Mouse (Mus musculus): ENCODE measurements around the gene Gm11168. TPM values are rescaled to one million over a fixed set of nuclear protein-coding genes. Genes with fewer than 3 reads are reported as not detected.
"Not testable (repeated sequence)": the region's sequence is repeated elsewhere in the genome, so short reads cannot be mapped to it uniquely, and the experiment has no call there.

The Gm11168 gene
- total RNA-seq (2021), result not detected

DNA sequence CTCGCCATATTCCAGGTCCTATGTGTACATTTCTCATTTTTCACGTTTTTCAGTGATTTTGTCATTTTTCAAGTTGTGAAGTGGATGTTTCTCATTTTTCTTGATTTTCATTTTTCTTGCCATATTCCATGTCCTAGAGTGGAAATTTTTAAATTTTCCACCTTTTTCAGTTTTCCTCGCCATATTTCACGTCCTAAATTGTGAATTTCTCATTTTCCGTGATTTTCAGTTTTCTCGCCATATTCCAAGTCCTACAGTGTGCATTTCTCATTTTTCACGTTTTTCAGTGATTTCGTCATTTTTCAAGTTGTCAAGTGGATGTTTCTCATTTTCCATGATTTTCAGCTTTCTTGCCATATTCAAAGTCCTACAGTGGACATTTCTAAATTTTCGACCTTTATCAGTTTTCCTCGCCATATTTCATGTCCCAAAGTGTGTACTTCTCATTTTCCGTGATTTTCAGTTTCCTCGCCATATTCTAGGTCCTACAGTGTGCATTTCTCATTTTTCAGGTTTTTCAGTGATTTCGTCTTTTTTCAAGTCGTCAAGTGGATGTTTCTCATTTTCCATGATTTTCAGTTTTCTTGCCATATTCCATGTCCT lies at the start of gene Gm11168:
TSS of gene Gm11168 (plus strand) at position 553 of the 603 bp plus-strand sequence.
- intact Hi-C loops (cut with DNase I); DNase-seq: not testable (repeated sequence)

DNA sequence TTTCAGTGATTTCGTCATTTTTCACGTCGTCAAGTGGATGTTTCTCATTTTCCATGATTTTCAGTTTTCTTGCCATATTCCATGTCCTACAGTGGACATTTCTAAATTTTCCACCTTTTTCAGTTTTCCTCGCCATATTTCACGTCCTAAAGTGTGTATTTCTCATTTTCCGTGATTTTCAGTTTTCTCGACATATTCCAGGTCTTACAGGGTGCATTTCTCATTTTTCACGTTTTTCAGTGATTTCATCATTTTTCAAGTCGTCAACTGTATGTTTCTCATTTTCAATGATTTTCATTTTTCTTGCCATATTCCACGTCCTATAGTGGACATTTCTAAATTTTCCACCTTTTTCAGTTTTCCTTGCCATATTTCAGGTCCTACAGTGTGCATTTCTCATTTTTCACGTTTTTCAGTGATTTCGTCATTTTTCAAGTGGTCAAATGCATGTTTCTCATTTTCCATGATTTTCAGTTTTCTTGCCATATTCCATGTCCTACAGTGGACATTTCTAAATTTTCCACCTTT lies 2.6 kb upstream of the Gm11168 start, which contains the start of gene Gm10722:
TSS of gene Gm10722 (plus strand) at position 478 of the 528 bp plus-strand sequence.
- intact Hi-C loops (cut with DNase I), result not testable (repeated sequence)
- peak in 1 of 2 experiments; percentile 29 for DNase-seq

DNA sequence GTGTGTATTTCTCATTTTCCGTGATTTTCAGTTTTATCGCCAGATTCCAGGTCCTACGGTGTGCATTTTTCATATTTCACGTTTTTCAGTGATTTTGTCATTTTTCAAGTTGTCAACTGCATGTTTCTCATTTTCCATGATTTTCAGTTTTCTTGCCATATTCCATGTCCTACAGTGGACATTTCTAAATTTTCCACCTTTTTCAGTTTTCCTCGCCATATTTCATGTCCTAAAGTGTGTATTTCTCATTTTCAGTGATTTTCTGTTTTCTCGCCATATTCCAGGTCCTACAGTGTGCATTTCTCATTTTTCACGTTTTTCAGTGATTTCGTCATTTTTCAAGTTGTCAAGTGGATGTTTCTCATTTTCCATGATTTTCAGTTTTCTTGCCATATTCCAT lies 2.1 kb upstream of the Gm11168 start:
- intact Hi-C loops (cut with DNase I), result not testable (repeated sequence)
- peak; percentile 2 to 3 for DNase-seq

- intact Hi-C loops (cut with DNase I), result not testable (repeated sequence)
- DNase-seq, result peak; percentile 94 to 95
These were observed 1.0 kb upstream of the Gm11168 start for GRCm38 (mm10) chr9:3001948-3002659.

GRCm38 (mm10) chr9:3006179-3006578 lies 3.0 kb downstream of the Gm11168 start:
- DNase-seq; intact Hi-C loops (cut with DNase I): not testable (repeated sequence)

DNA sequence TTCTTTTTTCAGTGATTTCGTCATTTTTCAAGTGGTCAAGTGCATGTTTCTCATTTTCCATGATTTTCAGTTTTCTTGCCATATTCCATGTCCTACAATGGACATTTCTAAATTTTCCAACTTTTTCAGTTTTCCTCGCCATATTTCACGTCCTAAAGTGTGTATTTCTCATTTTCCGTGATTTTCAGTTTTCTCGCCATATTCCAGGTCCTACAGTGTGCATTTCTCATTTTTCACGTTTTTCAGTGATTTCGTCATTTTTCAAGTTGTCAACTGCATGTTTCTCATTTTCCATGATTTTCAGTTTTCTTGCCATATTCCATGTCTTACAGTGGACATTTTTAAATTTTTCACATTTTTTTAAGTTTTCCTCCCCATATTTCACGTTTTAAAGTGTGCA lies 3.5 kb downstream of the Gm11168 start:
- intact Hi-C loops (cut with DNase I), result not testable (repeated sequence)
- peak; percentile 75 to 89 for DNase-seq

- DNase-seq; intact Hi-C loops (cut with DNase I): not testable (repeated sequence)
These were observed 4.1 kb downstream of the Gm11168 start for GRCm38 (mm10) chr9:3007272-3007671.

GRCm38 (mm10) chr9:3009331-3009730 lies 6.2 kb downstream of the Gm11168 start:
- DNase-seq; intact Hi-C loops (cut with DNase I): not testable (repeated sequence)

- intact Hi-C loops (cut with DNase I); DNase-seq: not testable (repeated sequence)
These were observed 9.0 kb downstream of the Gm11168 start for GRCm38 (mm10) chr9:3012054-3012621.

- intact Hi-C loops (cut with DNase I); DNase-seq: not testable (repeated sequence)
These were observed 9.7 kb downstream of the Gm11168 start, which contains the start of gene Gm10721 for GRCm38 (mm10) chr9:3012733-3013279. Gene Gm10721, plus strand, starts transcription at chr9:3013140.

DNA sequence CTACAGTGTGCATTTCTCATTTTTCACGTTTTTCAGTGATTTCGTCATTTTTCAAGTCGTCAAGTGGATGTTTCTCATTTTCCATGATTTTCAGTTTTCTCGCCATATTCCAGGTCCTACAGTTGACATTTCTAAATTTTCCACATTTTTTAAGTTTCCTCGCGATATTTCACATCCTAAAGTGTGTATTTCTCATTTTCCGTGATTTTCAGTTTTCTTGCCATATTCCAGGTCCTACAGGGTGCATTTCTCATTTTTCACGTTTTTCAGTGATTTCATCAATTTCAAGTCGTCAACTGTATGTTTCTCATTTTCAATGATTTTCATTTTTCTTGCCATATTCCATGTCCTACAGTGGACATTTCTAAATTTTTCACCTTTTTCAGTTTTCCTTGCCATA lies 12.2 kb downstream of the Gm11168 start, which contains the start of gene Gm10720:
TSS of gene Gm10720 (plus strand) at position 301 of the 400 bp plus-strand sequence.
- DNase-seq; intact Hi-C loops (cut with DNase I): not testable (repeated sequence)

- DNase-seq; intact Hi-C loops (cut with DNase I): not testable (repeated sequence)
These were observed 12.8 kb downstream of the Gm11168 start for GRCm38 (mm10) chr9:3015896-3016295.

GRCm38 (mm10) chr9:3017108-3017507 lies 14.0 kb downstream of the Gm11168 start, which contains the start of gene Gm10719:
Gene Gm10719, plus strand, starts transcription at chr9:3017408.
- DNase-seq; intact Hi-C loops (cut with DNase I): not testable (repeated sequence)

- peak in 1 of 2 experiments; percentile 7 for DNase-seq
- intact Hi-C loops (cut with DNase I), result not testable (repeated sequence)
These were observed 15.8 kb downstream of the Gm11168 start for GRCm38 (mm10) chr9:3018944-3019343.

DNA sequence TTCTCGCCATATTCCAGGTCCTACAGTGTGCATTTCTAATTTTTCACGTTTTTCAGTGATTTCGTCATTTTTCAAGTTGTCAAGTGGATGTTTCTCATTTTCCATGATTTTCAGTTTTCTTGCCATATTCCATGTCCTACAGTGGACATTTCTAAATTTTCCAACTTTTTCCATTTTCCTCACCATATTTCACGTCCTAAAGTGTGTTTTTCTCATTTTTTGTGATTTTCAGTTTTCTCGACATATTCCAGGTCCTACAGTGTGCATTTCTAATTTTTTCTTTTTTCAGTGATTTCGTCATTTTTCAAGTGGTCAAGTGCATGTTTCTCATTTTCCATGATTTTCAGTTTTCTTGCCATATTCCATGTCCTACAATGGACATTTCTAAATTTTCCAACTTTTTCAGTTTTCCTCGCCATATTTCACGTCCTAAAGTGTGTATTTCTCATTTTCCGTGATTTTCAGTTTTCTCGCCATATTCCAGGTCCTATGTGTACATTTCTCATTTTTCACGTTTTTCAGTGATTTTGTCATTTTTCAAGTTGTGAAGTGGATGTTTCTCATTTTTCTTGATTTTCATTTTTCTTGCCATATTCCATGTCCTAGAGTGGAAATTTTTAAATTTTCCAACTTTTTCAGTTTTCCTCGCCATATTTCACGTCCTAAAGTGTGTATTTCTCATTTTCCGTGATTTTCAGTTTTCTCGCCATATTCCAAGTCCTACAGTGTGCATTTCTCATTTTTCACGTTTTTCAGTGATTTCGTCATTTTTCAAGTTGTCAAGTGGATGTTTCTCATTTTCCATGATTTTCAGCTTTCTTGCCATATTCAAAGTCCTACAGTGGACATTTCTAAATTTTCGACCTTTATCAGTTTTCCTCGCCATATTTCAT lies 16.9 kb downstream of the Gm11168 start:
- DNase-seq, result peak; percentile 23 to 54
- intact Hi-C loops (cut with DNase I), result not testable (repeated sequence)

GRCm38 (mm10) chr9:3022316-3023008 lies 19.3 kb downstream of the Gm11168 start:
- peak; percentile 60 to 61 for DNase-seq
- intact Hi-C loops (cut with DNase I), result not testable (repeated sequence)

DNA sequence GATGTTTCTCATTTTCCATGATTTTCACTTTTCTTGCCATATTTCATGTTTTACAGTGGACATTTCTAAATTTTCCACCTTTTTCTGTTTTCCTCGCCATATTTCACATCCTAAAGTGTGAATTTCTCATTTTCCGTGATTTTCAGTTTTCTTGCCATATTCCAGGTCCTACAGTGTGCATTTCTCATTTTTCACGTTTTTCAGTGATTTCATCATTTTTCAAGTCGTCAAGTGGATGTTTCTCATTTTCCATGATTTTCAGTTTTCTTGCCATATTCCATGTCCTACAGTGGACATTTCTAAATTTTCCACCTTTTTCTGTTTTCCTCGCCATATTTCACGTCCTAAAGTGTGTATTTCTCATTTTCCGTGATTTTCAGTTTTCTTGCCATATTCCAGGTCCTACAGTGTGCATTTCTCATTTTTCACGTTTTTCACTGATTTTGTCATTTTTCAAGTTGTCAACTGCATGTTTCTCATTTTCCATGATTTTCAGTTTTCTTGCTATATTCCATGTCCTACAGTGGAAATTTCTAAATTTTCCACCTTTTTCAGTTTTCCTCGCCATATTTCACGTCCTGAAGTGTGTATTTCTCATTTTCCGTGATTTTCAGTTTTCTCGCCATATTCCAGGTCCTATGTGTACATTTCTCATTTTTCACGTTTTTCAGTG lies 20.3 kb downstream of the Gm11168 start, which contains the start of gene Gm10718:
TSS of gene Gm10718 (plus strand) at position 236 of the 673 bp plus-strand sequence.
- DNase-seq, result peak in 1 of 2 experiments; percentile 5
- intact Hi-C loops (cut with DNase I), result not testable (repeated sequence)

- intact Hi-C loops (cut with DNase I), result not testable (repeated sequence)
- DNase-seq, result peak; percentile 55 to 75
These were observed 21.0 kb downstream of the Gm11168 start for GRCm38 (mm10) chr9:3023985-3024648.

All from heart, postnatal 36 days (tissue).